Mouse (Mus musculus) right cerebral cortex, adult 18-20 months (tissue): Measurements from ENCODE around the gene Olfr1066.
"Not testable (repeated sequence)": the region's sequence is repeated elsewhere in the genome, so short reads cannot be mapped to it uniquely, and the experiment has no call there.

ENCODE experiments used
- DNase-seq: peaks from one replicate; pipeline ENCODE4 v3.0.0; 2022; ENCODE audit warnings: mixed read lengths

The Olfr1066 gene

DNA sequence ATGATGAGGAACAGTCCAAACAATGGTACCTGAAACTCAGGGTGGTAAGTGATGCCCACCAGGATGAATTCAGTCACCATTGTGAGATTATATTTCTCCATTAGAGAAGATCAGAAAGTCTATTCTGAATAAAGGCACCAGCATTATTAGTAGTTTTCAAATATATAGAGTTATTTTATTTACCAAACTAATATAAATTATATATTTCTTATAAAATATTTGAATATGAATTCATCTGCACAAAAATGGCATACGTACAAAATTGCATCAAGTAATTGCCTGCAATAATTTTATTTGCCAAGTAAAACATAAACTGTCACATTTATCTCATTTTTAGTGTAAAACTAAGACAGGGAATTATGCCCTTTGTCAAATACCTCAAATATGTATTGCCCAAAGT, at the start of gene Olfr1066:
TSS of gene Olfr1066 (minus strand) at position 101 of the 400 bp plus-strand sequence.
- no peak for DNase-seq

DNA sequence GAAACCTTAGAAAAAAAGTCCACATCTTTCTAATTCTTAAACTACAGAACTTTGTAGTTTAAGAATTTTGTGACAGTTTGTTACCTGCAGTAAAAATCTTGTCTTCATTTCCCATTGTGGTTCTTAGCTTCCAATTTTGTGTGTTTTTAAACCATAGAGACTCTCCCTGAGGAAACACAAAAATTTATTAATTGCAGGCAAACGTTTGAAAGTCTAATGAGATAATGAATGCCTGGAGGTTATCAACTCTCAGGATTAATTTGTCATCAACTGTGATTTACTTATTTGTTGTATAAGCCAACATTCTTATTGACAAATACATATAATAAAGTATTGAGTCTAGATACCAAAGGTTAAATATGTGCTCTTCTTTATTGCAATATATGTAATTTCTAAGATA, 31.2 kb upstream of the Olfr1066 start, which contains the start of gene Olfr228:
TSS of gene Olfr228 (minus strand) at position 101 of the 400 bp plus-strand sequence.
- no peak for DNase-seq

DNA sequence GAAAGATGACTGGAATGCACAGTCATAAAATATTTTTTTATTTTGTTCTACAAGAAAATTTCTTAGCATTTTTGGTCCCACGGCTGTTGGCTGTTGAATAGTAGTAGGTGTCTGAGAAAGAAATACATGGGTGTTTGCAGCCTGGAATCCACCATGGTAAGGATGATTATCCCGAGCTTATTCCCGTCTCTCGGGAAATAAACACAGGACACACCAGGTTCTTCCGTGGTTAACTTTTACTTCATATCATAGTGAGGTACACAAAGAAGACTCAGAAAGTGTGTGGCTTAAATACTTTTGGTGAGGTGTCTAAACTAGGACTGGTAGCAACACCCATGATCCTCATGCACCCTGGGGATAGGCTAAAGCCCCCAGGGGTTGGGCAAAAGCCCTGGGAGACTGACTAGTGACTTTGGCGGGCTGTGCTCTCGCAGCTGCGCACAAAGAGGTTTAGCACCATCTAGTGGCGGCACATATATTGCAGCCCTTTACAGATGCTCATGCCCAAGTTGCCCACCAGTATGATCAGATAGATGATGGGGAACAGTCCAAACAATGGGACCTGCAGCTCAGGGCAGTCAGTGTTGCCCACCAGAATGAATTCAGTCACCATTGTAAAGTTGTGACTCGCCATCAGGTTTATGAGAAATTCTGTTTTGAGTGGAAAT, 8.5 kb upstream of the Olfr1066 start:
- DNase-seq = peak; percentile 23

DNA sequence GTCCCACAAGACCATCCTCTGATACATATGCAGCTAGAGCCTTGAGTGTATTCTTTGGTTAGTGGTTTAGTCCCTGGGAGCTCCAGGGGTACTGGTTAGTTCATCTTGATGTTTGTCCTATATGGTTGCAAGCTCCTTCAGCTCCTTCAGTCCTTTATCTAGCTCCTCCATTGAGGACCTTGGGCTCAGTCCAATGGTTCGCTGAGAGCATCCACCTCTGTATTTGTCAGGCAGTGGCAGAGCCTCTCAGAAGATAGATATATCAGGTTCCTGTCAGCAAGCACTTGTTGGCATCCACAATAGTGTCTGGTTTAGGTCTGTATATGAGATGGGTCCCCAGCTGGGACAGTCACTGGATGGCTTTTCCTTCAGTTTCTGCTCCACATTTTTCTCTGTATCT, 4.4 kb upstream of the Olfr1066 start:
- DNase-seq = no peak

DNA sequence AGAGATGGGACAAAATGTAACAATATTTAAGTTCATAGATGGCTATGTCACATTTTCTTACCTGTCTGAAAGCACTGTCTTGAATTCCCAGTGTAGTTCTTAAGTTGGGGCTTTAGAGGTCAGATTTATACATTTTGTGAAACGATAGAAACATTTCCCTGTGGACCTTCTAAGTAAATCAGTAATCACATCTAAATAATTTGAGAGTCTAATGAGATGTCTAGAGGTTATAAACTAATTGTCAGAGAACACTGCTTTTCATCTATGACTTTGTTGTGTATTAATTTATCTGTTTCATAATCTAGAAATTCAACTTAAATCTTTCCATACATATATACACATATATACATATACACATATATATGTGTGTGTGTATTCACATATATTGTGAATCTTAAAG, 5.6 kb downstream of the Olfr1066 start, which contains the start of gene Olfr1065:
TSS of gene Olfr1065 (minus strand) at position 101 of the 400 bp plus-strand sequence.
- not testable (repeated sequence) for DNase-seq

DNA sequence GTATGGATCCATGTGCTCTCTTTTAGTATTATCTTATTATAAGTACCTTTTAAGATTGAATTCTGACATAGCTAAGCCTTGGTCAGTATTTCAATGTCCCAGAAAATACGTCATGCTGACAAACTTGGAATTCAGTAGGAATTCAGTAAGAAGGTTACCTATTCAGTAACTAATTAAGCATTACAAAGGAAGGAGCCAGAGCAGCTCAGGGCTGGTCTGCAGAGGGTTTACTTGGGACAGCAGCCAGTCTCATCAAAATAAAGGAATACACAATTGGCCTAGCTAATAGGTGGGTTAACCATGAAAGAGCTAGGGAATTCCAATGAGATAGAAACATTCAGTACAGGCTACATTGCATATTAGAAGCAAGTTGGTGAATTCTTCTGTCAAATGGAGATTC, 14.0 kb downstream of the Olfr1066 start:
- not testable (repeated sequence) for DNase-seq

DNA sequence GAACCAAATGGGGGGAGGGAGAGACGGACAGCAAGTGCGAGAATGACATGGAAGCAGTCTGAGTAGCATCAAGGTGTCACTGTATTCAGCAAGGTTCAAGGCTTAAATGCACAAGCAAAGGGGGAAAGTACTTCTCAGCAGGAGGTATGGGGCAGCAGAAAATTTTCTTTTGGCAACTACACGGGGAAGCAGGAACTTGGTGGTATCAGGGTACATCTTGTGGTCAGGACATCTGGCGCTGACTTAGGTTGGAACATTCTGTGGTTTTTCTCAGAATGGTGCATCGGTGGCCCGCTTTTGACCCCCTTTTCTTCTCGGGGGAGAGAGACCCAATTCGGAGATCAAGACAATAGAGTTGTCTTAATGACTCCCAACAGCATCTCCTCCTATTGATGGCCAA, 27.6 kb downstream of the Olfr1066 start:
- not testable (repeated sequence) for DNase-seq

DNA sequence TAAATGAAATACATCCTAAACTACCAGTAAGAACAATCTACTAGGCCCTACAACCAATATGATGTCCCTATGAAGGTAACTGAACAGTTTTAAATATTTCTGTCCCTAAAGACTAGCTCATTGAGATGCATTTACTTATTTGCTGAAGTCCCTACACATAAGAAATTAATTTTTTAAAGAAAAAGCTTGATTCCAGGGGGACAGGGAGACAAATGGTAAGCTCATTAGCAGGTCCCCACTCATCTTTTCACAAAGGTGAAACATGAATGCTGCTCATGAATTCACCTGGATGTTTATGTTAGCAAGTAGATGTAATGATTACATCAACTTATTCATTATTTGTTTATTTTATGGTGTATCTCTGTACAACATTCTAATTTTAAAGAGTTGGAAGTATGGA, 29.4 kb downstream of the Olfr1066 start, which contains the start of gene Olfr1062:
TSS of gene Olfr1062 (minus strand) at position 101 of the 400 bp plus-strand sequence.
- not testable (repeated sequence) for DNase-seq

DNA sequence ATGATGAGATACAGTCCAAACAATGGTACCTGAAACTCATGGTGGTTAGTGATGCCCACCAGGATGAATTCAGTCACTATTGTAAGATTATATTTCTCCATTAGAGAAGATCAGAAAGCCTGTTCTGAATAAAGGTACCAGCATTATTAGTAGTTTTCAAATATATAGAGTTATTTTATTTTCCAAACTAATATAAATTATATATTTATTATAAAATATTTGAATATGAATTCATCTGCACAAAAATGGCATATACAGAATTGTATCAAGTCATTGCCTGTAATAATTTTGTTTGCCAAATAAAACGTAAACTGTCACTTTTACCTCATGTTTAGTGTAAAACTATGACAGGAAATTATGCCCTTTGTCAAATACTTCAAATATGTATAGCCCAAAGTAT, 42.1 kb downstream of the Olfr1066 start, which contains the start of gene Olfr1061:
TSS of gene Olfr1061 (minus strand) at position 101 of the 400 bp plus-strand sequence.
- DNase-seq = no peak
